Mouse (Mus musculus) fibroblast of lung, adult 2 months (primary cell): ENCODE results near the gene Nmnat2.
"Not testable (repeated sequence)": the region's sequence is repeated elsewhere in the genome, so short reads cannot be mapped to it uniquely, and the experiment has no call there.

ENCODE experiments used
- DNase-seq: peaks from one replicate; pipeline ENCODE4 v3.0.0-alpha.2; 2011; ENCODE audit warnings: low read depth

Nmnat2 gene

DNA sequence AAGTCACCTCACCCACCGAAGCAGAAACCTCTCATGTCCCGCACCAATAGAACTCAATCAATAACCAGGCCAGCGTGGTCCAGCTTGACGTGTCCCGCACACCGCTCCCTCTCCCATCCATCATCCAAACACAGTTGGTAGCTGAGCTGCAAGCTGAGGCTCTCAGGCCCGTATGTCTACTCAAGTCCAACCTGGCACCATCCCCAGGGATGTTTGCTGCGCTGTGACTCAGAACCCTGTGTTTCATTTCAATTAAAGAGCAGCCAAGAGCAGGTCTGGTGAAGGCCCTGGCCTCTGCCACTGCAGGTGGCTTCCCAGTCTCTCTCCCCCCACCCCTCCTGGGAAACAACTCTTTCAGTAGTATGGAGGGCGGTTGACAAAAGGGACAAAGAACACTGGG is 104.8 kb downstream of the Nmnat2 start:
- DNase-seq, result no peak

DNA sequence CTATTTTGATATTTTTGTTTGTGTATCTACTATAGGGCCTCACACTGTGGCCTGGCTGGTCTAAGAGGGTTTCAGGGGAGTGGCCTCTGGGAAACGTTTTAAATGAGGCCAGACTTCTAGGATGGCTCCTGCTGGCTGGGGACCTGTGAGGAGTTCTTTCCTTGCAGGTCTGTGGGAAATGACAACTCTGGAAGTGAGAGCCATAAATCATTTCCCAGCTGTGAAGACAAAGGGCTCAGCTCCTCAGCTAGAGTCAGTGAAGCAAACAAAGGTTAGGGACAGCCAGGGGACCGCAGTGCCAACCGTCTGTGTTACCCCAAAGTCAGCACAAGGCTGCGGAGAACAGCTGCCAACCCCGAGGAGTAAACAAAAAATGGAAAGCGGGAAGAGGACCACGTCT is 107.8 kb downstream of the Nmnat2 start:
- DNase-seq, result no peak

DNA sequence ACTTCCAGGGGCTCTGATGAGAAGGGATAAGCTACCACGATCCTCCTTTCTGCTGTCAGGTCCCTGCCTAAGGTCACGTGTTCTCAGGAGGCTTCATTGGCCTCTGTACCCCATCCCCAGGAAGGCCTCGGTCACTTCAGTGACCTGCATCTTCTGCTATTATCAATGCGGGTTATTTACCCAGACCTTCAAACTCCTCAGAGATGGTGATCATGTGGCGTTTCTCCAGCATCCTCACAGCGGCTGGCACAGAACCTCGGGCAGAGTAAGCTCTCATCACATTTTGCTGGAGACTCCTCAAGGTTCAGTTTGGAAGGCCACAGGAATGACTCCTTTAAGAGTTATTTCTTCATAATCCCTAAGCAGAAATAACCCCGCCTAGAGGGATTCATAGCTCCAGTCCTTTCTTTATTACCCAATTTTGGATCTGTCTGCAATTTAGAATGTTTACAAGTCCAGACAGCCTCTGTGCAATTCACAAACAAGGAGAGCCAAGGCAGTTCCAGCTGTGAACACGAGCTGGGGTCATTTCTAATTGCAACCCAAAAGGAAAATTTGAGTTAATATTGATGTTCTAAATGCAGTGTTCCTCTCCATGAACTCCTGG is 110.1 kb downstream of the Nmnat2 start:
- peak; percentile 73 for DNase-seq

DNA sequence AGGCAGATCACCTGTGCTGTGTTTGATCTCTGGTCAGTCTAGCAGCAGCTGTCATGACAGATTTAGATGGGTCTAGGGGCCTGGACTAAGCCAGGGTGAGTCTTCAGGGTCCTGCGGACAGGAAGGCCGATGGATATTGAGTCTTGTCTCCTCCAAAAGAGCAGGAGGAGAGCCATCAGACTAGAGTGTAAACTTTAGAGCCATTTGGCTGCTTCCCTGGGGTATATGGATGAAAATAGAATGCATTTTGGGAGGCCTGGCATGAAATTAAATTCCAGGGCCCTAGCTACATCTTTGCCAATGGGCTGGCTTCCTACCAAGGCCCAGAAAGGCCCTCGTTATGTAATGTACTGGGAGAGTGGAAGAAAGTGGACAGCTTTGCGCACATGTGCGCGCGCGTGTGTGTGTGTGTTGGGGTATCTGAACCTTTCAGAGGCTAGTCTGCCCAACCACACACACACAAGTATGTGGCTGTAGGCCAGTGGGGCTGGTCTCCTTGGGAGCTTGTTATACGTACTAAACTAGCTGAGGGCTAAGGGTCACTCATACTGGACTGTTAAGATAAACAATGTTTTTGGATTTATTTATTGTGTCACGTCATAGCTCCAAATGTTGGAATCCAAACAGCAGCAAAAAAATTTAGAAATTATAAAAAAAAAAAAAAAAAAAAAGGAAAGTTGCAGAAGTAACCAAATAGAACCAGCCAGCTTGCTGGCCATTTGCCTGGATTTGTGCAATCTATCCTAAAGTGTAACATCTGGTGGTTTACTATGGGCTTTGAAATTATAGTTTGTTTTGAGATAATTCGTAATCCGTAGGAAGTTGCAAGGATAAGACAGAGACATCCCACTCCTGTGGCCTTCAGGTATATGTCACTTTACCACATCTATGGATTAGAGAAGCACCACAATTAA is 110.9 kb downstream of the Nmnat2 start:
- peak; percentile 97 for DNase-seq

DNA sequence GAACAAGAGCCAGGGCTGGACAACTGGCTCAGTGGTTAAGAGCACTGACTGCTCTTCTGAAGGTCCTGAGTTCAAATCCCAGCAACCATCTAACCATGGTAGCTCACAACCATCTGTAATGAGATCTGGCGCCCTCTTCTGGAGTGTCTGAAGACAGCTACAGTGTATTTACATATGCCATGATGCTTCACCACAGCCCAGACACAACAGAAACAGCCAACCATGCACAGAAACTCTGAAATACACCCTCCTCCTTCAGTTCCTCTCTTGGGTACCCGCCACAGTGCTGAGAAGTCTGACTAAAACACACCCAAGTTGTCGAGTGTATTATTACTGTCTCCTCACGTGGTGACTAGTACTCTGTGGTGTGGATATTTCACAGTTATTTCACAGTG is 111.6 kb downstream of the Nmnat2 start:
- no peak for DNase-seq

DNA sequence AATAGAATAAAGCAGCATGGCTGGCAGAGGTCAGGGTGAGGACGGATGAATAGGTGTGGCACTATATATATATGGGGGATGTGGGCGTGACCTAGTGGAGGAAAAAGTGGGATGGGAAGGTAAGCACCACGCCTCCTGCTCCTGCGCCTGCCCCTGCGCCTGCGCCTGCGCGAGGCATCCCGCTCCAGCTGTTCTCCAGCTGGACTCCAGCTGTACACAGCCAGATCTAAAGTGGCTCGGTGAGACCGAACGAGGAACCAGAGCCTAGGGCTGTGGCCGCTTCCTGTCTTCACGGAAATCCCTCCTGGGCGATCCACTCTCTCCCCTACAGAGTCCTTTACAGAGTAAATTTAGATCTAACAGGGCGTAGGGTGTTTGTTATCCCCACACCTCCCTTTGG is 116.8 kb downstream of the Nmnat2 start:
- no peak for DNase-seq

DNA sequence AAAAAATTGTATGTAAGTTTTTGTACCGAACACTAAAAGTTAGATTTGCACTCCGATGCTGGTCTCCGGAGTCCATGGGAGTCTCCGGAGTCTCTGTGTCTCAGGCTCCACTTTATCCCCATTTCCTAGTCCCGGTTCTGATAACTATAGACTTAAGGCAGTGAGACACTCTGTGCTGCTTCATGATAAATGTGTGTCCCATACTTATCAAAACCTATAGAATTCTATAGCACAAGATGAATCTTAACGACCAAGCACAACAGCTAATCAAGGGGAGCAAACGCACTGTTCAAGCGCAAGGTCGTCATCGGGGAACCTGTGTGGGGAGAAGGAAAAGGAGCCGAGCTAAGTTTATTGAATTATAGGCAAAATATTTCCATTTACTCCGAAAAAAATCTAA is 117.2 kb downstream of the Nmnat2 start:
- no peak for DNase-seq

DNA sequence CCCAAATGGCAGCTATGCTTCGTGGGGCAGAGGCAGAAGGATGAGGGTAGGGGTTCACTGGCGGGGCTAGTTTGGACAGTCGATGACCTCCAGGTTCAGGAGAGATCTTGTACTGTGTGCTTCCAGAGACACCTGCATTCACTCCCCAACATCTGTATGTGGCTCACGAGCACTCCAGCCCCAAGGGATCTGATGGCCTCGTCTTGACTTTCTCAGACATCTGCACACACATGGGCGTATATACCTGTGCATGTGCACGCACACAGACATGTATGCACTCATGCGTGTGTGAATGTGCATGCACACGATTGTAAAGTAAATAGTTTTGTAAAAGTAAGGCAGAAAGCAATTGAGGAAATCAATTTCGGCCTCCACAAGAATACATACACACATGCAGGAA is 117.9 kb downstream of the Nmnat2 start:
- no peak for DNase-seq

DNA sequence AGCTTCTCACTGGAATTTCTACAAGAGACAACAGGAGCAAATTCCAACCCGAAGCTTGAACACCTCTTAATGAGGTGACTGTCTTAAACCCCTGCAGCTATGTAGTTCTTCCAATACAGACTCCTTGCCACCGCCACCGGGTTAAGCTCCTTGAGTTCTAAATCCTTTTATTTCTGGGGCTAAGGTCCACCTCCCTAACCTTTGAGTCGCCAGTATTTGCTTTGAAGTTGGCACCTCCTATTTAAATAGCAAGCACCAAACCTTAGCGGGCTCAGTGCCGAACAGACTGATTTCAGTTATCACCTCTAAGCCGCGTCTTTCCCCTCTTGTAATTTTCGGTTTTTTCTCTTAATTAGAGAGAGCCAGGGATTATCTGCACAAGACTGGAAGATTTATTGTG is 118.6 kb downstream of the Nmnat2 start:
- no peak for DNase-seq

DNA sequence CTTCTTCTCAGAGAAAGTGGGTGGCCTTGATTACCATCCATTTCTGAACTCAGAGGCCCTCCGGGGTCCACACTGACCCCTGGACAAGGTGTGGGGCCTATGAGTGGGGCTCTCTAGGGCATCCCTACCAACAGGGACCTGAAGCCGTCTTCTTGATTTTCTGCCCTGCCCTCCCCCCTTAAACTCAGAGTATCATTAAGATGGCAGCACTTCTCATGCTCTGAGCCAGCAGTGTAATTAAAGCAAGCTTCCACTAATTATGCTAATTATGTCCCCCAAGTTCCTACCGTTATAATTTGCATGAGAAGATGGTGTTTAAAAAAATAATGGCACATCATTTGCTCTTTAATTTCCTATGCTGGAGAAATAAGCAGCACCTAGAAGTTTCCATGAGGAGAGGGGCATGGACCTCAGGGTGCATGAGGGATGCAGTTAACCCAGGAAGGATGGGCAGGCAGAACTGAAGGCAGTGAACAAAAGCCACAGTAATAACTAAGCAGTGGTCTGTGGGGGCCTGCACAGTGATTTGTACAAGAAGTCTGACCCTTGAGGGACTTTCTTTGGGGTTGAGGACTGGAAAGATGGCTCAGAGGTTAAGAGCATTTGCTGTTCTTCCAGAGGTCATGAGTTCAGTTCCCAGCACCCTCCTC is 120.4 kb downstream of the Nmnat2 start:
- no peak for DNase-seq

DNA sequence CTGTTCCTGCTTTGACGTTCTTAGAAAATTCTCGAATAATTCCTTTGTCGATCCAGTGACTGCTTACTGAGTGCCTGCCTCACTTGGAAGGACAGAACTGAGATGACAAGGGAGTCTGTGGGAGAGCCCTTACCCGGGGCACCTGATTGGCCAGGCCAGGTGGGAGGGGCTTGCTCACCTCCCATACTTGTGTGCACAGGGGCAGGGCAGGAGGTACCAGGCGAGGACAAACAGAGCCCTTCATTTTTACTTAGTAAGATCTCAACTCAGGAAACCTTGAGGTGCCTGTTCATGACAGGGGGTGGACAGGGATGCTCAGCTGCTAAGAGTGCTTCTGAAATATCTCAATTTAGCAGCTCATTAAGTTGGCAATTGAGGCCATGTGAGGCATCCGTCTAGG is 121.2 kb downstream of the Nmnat2 start:
- no peak for DNase-seq

DNA sequence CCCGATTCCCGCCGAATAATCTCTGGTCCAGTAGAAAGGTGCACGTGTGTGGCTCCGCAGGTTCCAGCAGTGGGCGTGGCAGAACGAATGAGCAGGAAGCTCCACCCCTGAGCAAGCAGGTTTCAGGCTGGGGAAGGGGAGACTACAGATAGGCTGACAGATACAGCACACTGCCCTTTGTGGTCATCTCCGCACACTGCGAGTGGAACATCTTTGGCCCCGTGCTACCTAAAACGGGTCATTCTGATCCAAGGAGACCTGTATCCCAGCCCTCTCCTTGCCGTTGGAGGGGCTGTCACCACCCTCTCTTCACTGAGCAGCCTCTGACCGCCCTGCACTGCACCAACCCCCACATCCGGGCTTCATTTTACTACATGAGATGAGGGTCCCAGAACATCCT is 128.4 kb downstream of the Nmnat2 start:
- not testable (repeated sequence) for DNase-seq

DNA sequence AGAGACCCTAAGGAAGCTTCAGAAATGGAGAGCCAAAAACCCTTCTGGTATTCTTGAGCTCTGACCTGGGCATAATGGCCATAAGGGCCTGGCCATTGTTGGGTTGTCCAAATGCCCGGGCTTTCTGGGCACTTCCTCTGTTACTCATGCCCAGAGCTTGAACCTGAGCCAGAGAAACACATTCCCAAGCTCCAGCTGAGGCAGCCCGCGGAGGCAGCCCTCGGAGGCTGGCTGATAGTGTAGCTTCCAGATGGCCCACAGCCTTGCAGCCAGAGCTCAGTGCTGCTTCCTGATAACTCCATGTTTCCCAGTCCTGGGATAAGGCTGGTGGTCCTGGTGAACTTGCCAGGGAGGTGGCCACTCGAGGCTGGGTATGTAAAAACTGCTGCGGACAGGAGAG is 129.4 kb downstream of the Nmnat2 start:
- peak; percentile 54 for DNase-seq

DNA sequence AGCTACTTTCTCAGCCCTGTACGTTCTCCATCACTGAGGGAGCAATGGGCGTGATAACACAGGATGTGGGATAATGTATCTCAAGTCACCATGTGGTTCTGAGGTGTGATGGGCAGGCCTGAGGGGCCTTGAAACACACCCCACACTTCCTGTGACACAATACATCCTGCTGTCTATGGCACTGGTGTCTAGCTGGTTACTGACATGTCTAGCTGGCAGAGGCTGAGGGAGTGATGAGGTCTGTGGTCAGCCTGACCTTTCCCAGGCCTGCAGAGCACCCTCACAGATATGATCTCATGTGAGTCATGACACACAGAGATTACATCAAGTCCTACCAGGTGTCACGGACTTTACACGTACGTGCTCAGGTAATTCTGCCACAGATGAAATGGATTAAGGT is 130.4 kb downstream of the Nmnat2 start:
- no peak for DNase-seq

DNA sequence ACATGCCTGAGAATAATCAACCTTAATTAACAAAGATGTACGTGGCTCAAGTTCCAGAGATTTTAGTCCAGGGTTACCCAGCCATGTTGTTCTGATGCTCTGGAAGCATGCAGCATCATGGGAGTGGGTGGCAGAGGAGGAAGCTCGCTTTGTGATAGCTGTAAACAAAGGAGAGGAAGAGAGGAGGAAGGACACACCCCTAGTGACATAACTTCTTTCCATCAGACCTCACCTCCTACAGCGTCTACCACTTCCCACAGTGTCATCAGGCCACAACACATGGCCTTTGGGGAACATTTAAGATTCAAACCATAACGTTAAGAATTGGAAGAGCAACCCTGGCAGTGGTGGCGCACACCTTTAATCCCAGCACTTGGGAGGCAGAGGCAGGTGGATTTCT is 133.0 kb downstream of the Nmnat2 start:
- no peak for DNase-seq

DNA sequence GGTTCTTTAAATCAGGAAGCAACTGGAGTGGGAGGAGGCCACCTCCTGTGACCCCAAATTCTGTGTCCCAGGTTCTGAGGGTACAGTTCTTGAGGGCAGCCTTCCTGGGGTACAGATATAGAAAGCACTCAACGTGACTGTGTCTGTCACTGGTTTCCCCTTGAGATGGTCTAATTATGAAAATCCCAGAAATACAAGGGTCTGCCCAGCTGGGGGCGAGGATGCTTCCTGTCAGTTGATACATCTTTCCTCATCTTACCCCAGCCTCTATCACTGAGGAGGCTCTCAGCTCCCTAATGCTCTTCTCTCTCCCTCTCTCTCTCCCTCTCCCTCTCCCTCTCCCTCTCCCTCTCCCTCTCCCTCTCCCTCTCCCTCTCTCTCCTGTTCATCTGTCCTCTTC is 135.3 kb downstream of the Nmnat2 start:
- no peak for DNase-seq

DNA sequence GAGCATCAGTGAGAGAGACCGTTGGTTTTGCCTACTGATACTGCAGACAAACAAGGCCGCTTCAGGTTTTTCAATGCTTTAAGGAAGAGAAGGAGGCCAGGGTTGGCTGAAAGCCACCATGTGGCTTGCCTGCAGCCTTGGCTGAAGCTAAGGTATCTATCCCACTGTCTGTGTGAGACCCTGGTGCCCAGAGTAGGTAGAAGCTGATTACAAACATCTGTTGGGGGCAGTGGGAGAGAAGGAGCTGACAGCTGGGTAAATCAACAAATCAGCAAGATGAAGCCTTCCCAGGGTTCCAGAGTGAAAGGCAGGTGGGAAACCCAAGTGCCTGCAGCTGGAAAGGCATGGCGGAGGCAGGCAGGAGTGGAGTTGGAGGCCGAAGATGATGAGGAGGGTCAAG is 136.0 kb downstream of the Nmnat2 start:
- DNase-seq, result no peak

DNA sequence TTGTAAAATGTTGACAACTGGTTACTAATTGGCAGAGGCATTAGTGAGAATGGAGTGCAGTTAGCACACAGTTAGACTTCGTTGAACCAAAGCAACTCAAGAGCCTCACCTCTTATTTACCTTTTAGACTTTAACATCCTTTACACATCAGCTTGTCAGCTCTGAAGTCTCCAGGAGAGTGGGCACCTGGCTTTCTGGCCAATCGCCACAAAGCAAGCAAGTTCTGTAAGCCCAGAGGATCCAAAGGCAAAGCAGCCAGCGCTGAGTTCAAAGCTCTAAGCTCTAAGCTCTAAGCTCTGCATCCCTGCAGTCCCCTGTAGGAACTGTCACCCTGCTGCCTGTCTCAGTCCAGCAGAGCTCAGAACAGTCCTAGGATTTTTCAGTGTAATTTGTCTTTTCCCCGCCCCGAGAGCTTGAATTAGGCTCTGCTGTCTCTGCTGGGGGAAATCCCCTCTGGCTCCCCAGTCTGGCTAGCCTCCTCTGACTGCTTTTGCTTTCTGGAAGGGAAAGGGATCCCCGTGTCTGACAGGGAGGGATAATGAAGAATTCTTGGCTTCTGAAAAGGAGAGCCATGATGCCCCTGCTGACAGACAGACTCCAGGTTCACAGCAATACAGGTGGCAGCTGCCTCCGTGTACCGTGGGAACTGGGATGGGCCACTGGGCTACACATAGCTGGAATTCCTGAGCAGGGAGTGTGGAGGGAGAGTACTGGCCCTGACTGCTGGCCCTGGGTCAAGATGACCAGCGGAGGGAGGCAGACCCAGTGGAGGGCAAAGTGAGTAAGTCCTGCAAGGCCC is 136.8 kb downstream of the Nmnat2 start:
- peak; percentile 82 for DNase-seq

DNA sequence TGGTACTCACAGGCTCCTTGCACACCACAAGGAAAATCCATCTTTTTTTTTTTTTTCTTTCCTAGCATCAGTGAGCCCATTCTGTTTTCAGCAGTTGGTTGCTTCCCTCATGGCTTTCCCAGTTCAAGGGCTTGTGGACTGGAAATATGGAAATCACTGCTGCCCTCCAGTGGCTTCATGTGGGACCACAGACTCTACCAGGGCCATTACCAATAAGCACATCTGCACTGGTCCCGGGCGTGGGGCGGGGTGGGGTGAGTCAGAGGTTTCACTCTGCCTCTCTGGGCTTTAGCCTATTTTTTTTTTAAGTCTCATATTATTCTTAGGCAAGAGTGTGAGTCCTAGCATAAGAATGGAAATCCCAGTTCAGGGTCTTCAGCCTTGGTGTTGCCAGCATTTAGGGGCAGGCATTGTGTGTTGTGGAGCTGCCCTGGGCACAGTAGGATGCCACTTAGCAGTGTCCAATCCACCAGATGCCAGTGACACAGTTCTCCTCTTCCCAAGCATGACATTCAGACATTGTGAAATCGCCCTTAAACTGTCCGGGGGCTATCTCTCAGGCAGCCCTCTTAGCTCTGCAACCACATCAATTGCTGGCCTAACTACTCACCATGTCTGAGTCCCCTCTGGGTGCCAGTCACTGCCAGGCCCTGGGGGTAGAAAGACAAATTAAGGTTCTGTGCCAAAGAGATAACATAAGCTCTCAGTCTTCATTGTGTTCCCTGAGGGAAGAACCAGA is 137.6 kb downstream of the Nmnat2 start:
- DNase-seq, result peak; percentile 95

DNA sequence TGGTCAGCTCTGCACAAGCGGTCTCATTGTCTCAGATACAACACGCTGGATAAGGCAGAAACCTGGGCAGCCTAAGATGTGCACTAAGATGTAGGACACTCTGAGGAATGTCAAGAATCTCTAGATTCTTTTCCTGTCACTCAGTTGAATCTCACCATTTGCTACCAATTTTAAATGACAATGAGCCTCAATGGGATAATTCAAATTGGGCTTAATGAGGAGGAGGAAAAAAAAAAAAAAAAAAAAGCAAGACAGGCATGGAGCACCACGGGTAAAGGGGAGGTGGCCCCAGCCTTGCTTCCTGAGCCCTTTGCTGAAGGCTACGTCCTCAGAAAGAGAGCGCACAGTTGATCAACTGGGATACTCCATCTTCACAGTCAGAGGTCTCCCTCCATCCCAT is 138.4 kb downstream of the Nmnat2 start:
- DNase-seq, result no peak

DNA sequence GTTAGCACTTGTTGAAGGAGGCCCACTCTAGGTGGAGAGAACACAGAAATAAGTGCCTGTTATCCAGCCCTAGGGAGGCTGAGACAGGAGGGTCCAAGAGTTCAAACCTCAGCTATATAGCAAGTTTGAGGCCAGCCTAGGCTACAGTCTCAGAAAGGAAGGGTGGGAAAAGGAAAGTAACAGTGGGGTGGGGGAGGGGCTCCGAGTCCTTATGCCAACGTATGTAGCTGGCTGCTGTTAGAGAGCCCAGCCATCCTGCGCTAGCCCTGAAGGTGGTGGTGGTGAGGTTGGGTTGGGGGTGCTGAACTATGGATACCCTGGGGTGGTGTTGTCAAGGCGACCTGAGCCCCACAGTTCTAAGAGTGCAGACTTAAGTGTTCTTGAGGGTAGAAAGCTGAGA is 138.8 kb downstream of the Nmnat2 start:
- no peak for DNase-seq
